Mouse (Mus musculus): ENCODE measurements around the gene Canx. TPM values are rescaled to one million over a fixed set of nuclear protein-coding genes. Genes with fewer than 3 reads are reported as not detected.
A peak's percentile ranks its signal among the peaks of the same experiment; 100 is the strongest.
"Not testable (repeated sequence)": the region's sequence is repeated elsewhere in the genome, so short reads cannot be mapped to it uniquely, and the experiment has no call there.

Canx gene
- polyA plus RNA-seq, 1 experiment from 2014 or later, result 237 TPM

GRCm38 (mm10) chr11:50323843-50324242, 1.6 kb downstream of the Canx start:
- peaks cover 13% of the 10 kb centered on the region for H3K4me1 ChIP-seq (ENCODE audit: control insufficient read depth, insufficient read depth, low read length)
- H3K9ac ChIP-seq (ENCODE audit: low read length), result no peak overlapping the region
- H3K36me3 ChIP-seq (ENCODE audit: control insufficient read depth, insufficient read depth, low read length), result no peaks in the 10 kb centered on the region
- no peak overlapping the region for H3K4me3 ChIP-seq (ENCODE audit: low read depth, low read length)
- 66% methylated on average over 1 of the region's 1 CpGs for WGBS
- no peaks in the 10 kb centered on the region for H3K27me3 ChIP-seq (ENCODE audit: control insufficient read depth, insufficient read depth, low read length)
- DNase-seq (ENCODE audit: low spot score, missing footprints) (no peak), ATAC-seq (ENCODE audit: low FRiP score) (no peak)
- no peak overlapping the region for H3K27ac ChIP-seq (ENCODE audit: low read depth, low read length)
- H3K9me3 ChIP-seq (ENCODE audit: control insufficient read depth, low read length), result no peaks in the 10 kb centered on the region
- H3K4me2 ChIP-seq, result peak overlapping the region; percentile 86

- no peaks in the 10 kb centered on the region for H3K27me3 ChIP-seq (ENCODE audit: control insufficient read depth, insufficient read depth, low read length)
- no peaks in the 10 kb centered on the region for H3K36me3 ChIP-seq (ENCODE audit: control insufficient read depth, insufficient read depth, low read length)
- no peak overlapping the region for H3K27ac ChIP-seq (ENCODE audit: low read depth, low read length)
- no peak for DNase-seq (ENCODE audit: low spot score, missing footprints)
- peaks cover 13% of the 10 kb centered on the region for H3K4me1 ChIP-seq (ENCODE audit: control insufficient read depth, insufficient read depth, low read length)
- no peak for ATAC-seq (ENCODE audit: low FRiP score)
- H3K9ac ChIP-seq (ENCODE audit: low read length), result no peak overlapping the region
- no peak overlapping the region for H3K4me3 ChIP-seq (ENCODE audit: low read depth, low read length)
- no peaks in the 10 kb centered on the region for H3K9me3 ChIP-seq (ENCODE audit: control insufficient read depth, low read length)
- H3K4me2 ChIP-seq, result no peak overlapping the region
Observed at GRCm38 (mm10) chr11:50322345-50322744, 3.1 kb downstream of the Canx start.

- Histone ChIP-seq H3K9ac (ENCODE audit: low read length) (no peak overlapping the region), H3K9me3 (ENCODE audit: control insufficient read depth, low read length) (no peaks in the 10 kb centered on the region), H3K27ac (ENCODE audit: low read depth, low read length) (no peak overlapping the region), H3K4me1 (ENCODE audit: control insufficient read depth, insufficient read depth, low read length) (peaks cover 9% of the 10 kb centered on the region), H3K4me2 (no peak overlapping the region), H3K4me3 (ENCODE audit: low read depth, low read length) (no peak overlapping the region), H3K36me3 (ENCODE audit: control insufficient read depth, insufficient read depth, low read length) (no peaks in the 10 kb centered on the region), H3K27me3 (ENCODE audit: control insufficient read depth, insufficient read depth, low read length) (no peaks in the 10 kb centered on the region)
- 96% methylated on average over 6 of the region's 6 CpGs for WGBS
- DNase-seq (ENCODE audit: low spot score, missing footprints), result peak; percentile 64
- ATAC-seq (ENCODE audit: low FRiP score), result no peak
Observed at GRCm38 (mm10) chr11:50321239-50321638, 4.2 kb downstream of the Canx start.

GRCm38 (mm10) chr11:50319343-50319742, 6.1 kb downstream of the Canx start:
- H3K9ac ChIP-seq (ENCODE audit: low read length); H3K27me3 ChIP-seq (ENCODE audit: control insufficient read depth, insufficient read depth, low read length); H3K9me3 ChIP-seq (ENCODE audit: control insufficient read depth, low read length); H3K4me2 ChIP-seq; H3K27ac ChIP-seq (ENCODE audit: low read depth, low read length); ATAC-seq (ENCODE audit: low FRiP score); H3K4me3 ChIP-seq (ENCODE audit: low read depth, low read length); H3K4me1 ChIP-seq (ENCODE audit: control insufficient read depth, insufficient read depth, low read length); H3K36me3 ChIP-seq (ENCODE audit: control insufficient read depth, insufficient read depth, low read length): not testable (repeated sequence)
- DNase-seq (ENCODE audit: low spot score, missing footprints), result peak; percentile 33
- 85% methylated on average over 4 of the region's 4 CpGs for WGBS

GRCm38 (mm10) chr11:50312803-50313202, 12.7 kb downstream of the Canx start:
- DNase-seq (ENCODE audit: low spot score, missing footprints) (peak; percentile 74), ATAC-seq (ENCODE audit: low FRiP score) (no peak)
- 94% methylated on average over 2 of the region's 2 CpGs for WGBS
- Histone ChIP-seq H3K27ac (ENCODE audit: low read depth, low read length) (no peak overlapping the region), H3K9me3 (ENCODE audit: control insufficient read depth, low read length) (no peaks in the 10 kb centered on the region), H3K9ac (ENCODE audit: low read length) (no peak overlapping the region), H3K4me2 (no peak overlapping the region), H3K4me1 (ENCODE audit: control insufficient read depth, insufficient read depth, low read length) (no peaks in the 10 kb centered on the region), H3K36me3 (ENCODE audit: control insufficient read depth, insufficient read depth, low read length) (peaks cover 5% of the 10 kb centered on the region; the same call in 1 of the 2 replicates), H3K4me3 (ENCODE audit: low read depth, low read length) (no peak overlapping the region), H3K27me3 (ENCODE audit: control insufficient read depth, insufficient read depth, low read length) (no peaks in the 10 kb centered on the region)

- H3K4me3 ChIP-seq (ENCODE audit: low read depth, low read length), result no peak overlapping the region
- 98% methylated on average over 2 of the region's 2 CpGs for WGBS
Observed at GRCm38 (mm10) chr11:50303406-50303805, 22.1 kb downstream of the Canx start.

GRCm38 (mm10) chr11:50292190-50292855, 33.1 kb downstream of the Canx start, which contains the start of gene Maml1:
Maml1 (minus strand) TSS chr11:50292311.
- no peaks in the 10 kb centered on the region for H3K27me3 ChIP-seq (ENCODE audit: control insufficient read depth, insufficient read depth, low read length)
- H3K27ac ChIP-seq (ENCODE audit: low read depth, low read length), result peak within 1 kb of the TSS; percentile 96
- peak within 1 kb of the TSS; percentile 60 for H3K4me2 ChIP-seq
- peaks cover 10% of the 10 kb centered on the region for H3K36me3 ChIP-seq (ENCODE audit: control insufficient read depth, insufficient read depth, low read length)
- H3K9me3 ChIP-seq (ENCODE audit: control insufficient read depth, low read length), result no peaks in the 10 kb centered on the region
- peak within 1 kb of the TSS; percentile 99 for H3K9ac ChIP-seq (ENCODE audit: low read length)
- peak within 1 kb of the TSS; percentile 99 for H3K4me3 ChIP-seq (ENCODE audit: low read depth, low read length)
- H3K4me1 ChIP-seq (ENCODE audit: control insufficient read depth, insufficient read depth, low read length), result peaks cover 14% of the 10 kb centered on the region
- DNase-seq (ENCODE audit: low spot score, missing footprints) (peak; percentile 99), ATAC-seq (ENCODE audit: low FRiP score) (peak; percentile 99)
- WGBS, result 0% methylated on average over 45 of the region's 45 CpGs

More at GRCm38 (mm10) chr11:50303406-50303805, 22.1 kb downstream of the Canx start:
- no peaks in the 10 kb centered on the region for H3K9me3 ChIP-seq (ENCODE audit: control insufficient read depth, low read length)
- no peaks in the 10 kb centered on the region for H3K27me3 ChIP-seq (ENCODE audit: control insufficient read depth, insufficient read depth, low read length)
- no peak overlapping the region for H3K9ac ChIP-seq (ENCODE audit: low read length)
- peaks cover 31% of the 10 kb centered on the region for H3K36me3 ChIP-seq (ENCODE audit: control insufficient read depth, insufficient read depth, low read length)
- DNase-seq (ENCODE audit: low spot score, missing footprints) (no peak), ATAC-seq (ENCODE audit: low FRiP score) (no peak)
- H3K4me2 ChIP-seq, result no peak overlapping the region
- H3K4me1 ChIP-seq (ENCODE audit: control insufficient read depth, insufficient read depth, low read length), result no peaks in the 10 kb centered on the region
- H3K27ac ChIP-seq (ENCODE audit: low read depth, low read length), result no peak overlapping the region

- Histone ChIP-seq H3K9me3 (ENCODE audit: control insufficient read depth, low read length) (no peaks in the 10 kb centered on the region), H3K4me1 (ENCODE audit: control insufficient read depth, insufficient read depth, low read length) (peaks cover 14% of the 10 kb centered on the region), H3K27me3 (ENCODE audit: control insufficient read depth, insufficient read depth, low read length) (no peaks in the 10 kb centered on the region), H3K4me2 (peak overlapping the region; percentile 60), H3K27ac (ENCODE audit: low read depth, low read length) (peak overlapping the region; percentile 96), H3K9ac (ENCODE audit: low read length) (peak overlapping the region; percentile 99), H3K4me3 (ENCODE audit: low read depth, low read length) (peak overlapping the region; percentile 99), H3K36me3 (ENCODE audit: control insufficient read depth, insufficient read depth, low read length) (peaks cover 3% of the 10 kb centered on the region)
- DNase-seq (ENCODE audit: low spot score, missing footprints), result peak; percentile 97
- ATAC-seq (ENCODE audit: low FRiP score), result peak; percentile 84
- under 1% methylated on average over 72 of the region's 85 CpGs for WGBS
Observed at GRCm38 (mm10) chr11:50291321-50292165, 33.9 kb downstream of the Canx start.
